Mouse (Mus musculus) limb, embryonic 13.5 days (tissue): ENCODE data around the gene Wdr95. TPM values are rescaled to one million over a fixed set of nuclear protein-coding genes. Genes with fewer than 3 reads are reported as not detected.

Source experiments
- ATAC-seq: fragments of 200-750 bp; cut with Nextera tagmentation; 2 replicates; pipeline ENCODE4 v1.8.0; 2017; ENCODE audit warnings: low read depth, moderate number of reproducible peaks, moderate TSS enrichment; ENCODE audit not compliant: low FRiP score
- H3K27ac ChIP-seq: fragments of 300-500 bp; sonication (generic); 2 replicates; pipeline ENCODE4 v1.5.1; 2015; ENCODE audit warnings: inconsistent platforms, mild to moderate bottlenecking, moderate library complexity
- H3K27me3 ChIP-seq: fragments of 300-500 bp; sonication (generic); 2 replicates; pipeline ENCODE4 v1.6.1; 2015; ENCODE audit warnings: mild to moderate bottlenecking, inconsistent platforms
- H3K36me3 ChIP-seq: fragments of 300-500 bp; sonication (generic); 2 replicates; pipeline ENCODE4 v1.6.1; 2015; ENCODE audit warnings: inconsistent platforms, mild to moderate bottlenecking, moderate library complexity
- H3K4me1 ChIP-seq: fragments of 300-500 bp; sonication (generic); 2 replicates; pipeline ENCODE4 v1.6.1; 2015; ENCODE audit warnings: inconsistent platforms
- H3K4me2 ChIP-seq: fragments of 300-500 bp; sonication (generic); replicated peaks from 2 replicates; pipeline ENCODE4 v1.6.1; 2015; ENCODE audit warnings: inconsistent platforms, mild to moderate bottlenecking, moderate library complexity
- H3K4me3 ChIP-seq: fragments of 300-500 bp; sonication (generic); 2 replicates; pipeline ENCODE4 v1.5.1; 2015; ENCODE audit warnings: moderate library complexity, mild to moderate bottlenecking, inconsistent platforms
- H3K9ac ChIP-seq: fragments of 300-500 bp; sonication (generic); 2 replicates; pipeline ENCODE4 v1.6.1; 2015; ENCODE audit warnings: mild to moderate bottlenecking, inconsistent platforms
- H3K9me3 ChIP-seq: fragments of 300-500 bp; sonication (generic); 2 replicates; pipeline ENCODE4 v1.6.1; 2016; ENCODE audit warnings: inconsistent platforms
- WGBS: fragments of 180-500 bp; shearing (Covaris S2); methylation state at CpG from one replicate; pipeline ENCODE4 v1.1.7; 2015; 5-methylcytosine and 5-hydroxymethylcytosine counted together
- polyA plus RNA-seq: library from polyadenylated mRNA; unstranded; fragments of >200 nt; fragmentation: Nextera tagmentation; extraction: Ambion mirVana; gene quantifications from 2 replicates; pipeline ENCODE4 v1.2.1, GENCODE M21; 2015

The Wdr95 gene
- polyA plus RNA-seq, result 0.08 and 0.34 TPM in 2 replicates

GRCm38 (mm10) chr5:149527999-149528729, at the start of gene Wdr95:
Gene Wdr95 (plus strand): TSS chr5:149528679.
- WGBS, result 13% methylated on average over 29 of the region's 29 CpGs
- no peaks in the 10 kb centered on the region for H3K36me3 ChIP-seq
- ATAC-seq, result peak; percentile 30; the same call in 1 of the 2 replicates
- peak within 1 kb of the TSS; percentile 59 for H3K4me2 ChIP-seq
- H3K9ac ChIP-seq, result peak within 1 kb of the TSS; percentile 31; the same call in 1 of the 2 replicates
- H3K4me3 ChIP-seq, result peak within 1 kb of the TSS; percentile 22
- H3K27me3 ChIP-seq, result 0 out of 2 replicates have a peak, but pooled peaks cover 3% of the 10 kb centered on the region
- peaks cover 25% of the 10 kb centered on the region for H3K4me1 ChIP-seq
- H3K9me3 ChIP-seq, result no peaks in the 10 kb centered on the region
- peak within 1 kb of the TSS; percentile 28; the same call in 1 of the 2 replicates for H3K27ac ChIP-seq

GRCm38 (mm10) chr5:149481920-149482319, 46.6 kb upstream of the Wdr95 start:
- H3K4me1 ChIP-seq, result no peaks in the 10 kb centered on the region
- H3K4me2 ChIP-seq, result no peak overlapping the region
- H3K9me3 ChIP-seq, result peaks cover 10% of the 10 kb centered on the region; the same call in 1 of the 2 replicates
- H3K27ac ChIP-seq, result no peak overlapping the region
- WGBS, result 78% methylated on average over 7 of the region's 7 CpGs
- no peak for ATAC-seq
- no peaks in the 10 kb centered on the region for H3K27me3 ChIP-seq
- no peak overlapping the region for H3K9ac ChIP-seq
- H3K36me3 ChIP-seq, result no peaks in the 10 kb centered on the region
- no peak overlapping the region for H3K4me3 ChIP-seq

GRCm38 (mm10) chr5:149483321-149484052, 45.0 kb upstream of the Wdr95 start:
- ATAC-seq, result no peak
- H3K9me3 ChIP-seq, result peaks cover 4% of the 10 kb centered on the region; the same call in 1 of the 2 replicates
- 66% methylated on average over 12 of the region's 12 CpGs for WGBS
- no peak overlapping the region for H3K9ac ChIP-seq
- 0 out of 2 replicates have a peak, but pooled peaks cover 4% of the 10 kb centered on the region for H3K4me1 ChIP-seq
- H3K27ac ChIP-seq, result no peak overlapping the region
- no peaks in the 10 kb centered on the region for H3K36me3 ChIP-seq
- no peak overlapping the region for H3K4me3 ChIP-seq
- no peak overlapping the region for H3K4me2 ChIP-seq
- H3K27me3 ChIP-seq, result no peaks in the 10 kb centered on the region

- WGBS, result 84% methylated on average over 12 of the region's 12 CpGs
- ATAC-seq, result no peak
- Histone ChIP-seq H3K4me3 (no peak overlapping the region), H3K27ac (no peak overlapping the region), H3K9me3 (peaks cover 4% of the 10 kb centered on the region; the same call in 1 of the 2 replicates), H3K4me1 (peaks cover 11% of the 10 kb centered on the region), H3K36me3 (no peaks in the 10 kb centered on the region), H3K27me3 (no peaks in the 10 kb centered on the region), H3K9ac (no peak overlapping the region), H3K4me2 (no peak overlapping the region)
Measured at GRCm38 (mm10) chr5:149484270-149484669, 44.2 kb upstream of the Wdr95 start.

GRCm38 (mm10) chr5:149485447-149485846, 43.0 kb upstream of the Wdr95 start:
- Histone ChIP-seq H3K27ac (no peak overlapping the region), H3K36me3 (no peaks in the 10 kb centered on the region), H3K4me1 (peaks cover 12% of the 10 kb centered on the region), H3K27me3 (no peaks in the 10 kb centered on the region), H3K9me3 (peaks cover 4% of the 10 kb centered on the region; the same call in 1 of the 2 replicates), H3K9ac (no peak overlapping the region), H3K4me3 (no peak overlapping the region), H3K4me2 (no peak overlapping the region)
- 85% methylated on average over 6 of the region's 6 CpGs for WGBS
- ATAC-seq, result no peak

- WGBS, result 34% methylated on average over 11 of the region's 11 CpGs
- no peaks in the 10 kb centered on the region for H3K27me3 ChIP-seq
- no peaks in the 10 kb centered on the region for H3K9me3 ChIP-seq
- no peak overlapping the region for H3K4me3 ChIP-seq
- H3K4me2 ChIP-seq, result no peak overlapping the region
- H3K4me1 ChIP-seq, result peaks cover 12% of the 10 kb centered on the region
- no peaks in the 10 kb centered on the region for H3K36me3 ChIP-seq
- no peak overlapping the region for H3K9ac ChIP-seq
- no peak for ATAC-seq
- H3K27ac ChIP-seq, result no peak overlapping the region
Measured at GRCm38 (mm10) chr5:149488360-149489021, 40.0 kb upstream of the Wdr95 start.

GRCm38 (mm10) chr5:149489136-149489535, 39.3 kb upstream of the Wdr95 start:
- ATAC-seq, result no peak
- Histone ChIP-seq H3K27ac (no peak overlapping the region), H3K4me2 (0 out of 2 replicates have a peak overlapping the region, but pooled peaks have one; percentile 1)

GRCm38 (mm10) chr5:149490275-149490674, 38.2 kb upstream of the Wdr95 start:
- no peak for ATAC-seq
- WGBS, result 61% methylated on average over 15 of the region's 15 CpGs
- no peak overlapping the region for H3K4me2 ChIP-seq

More at GRCm38 (mm10) chr5:149489136-149489535, 39.3 kb upstream of the Wdr95 start:
- peaks cover 12% of the 10 kb centered on the region for H3K4me1 ChIP-seq
- H3K27me3 ChIP-seq, result no peaks in the 10 kb centered on the region
- no peaks in the 10 kb centered on the region for H3K9me3 ChIP-seq
- WGBS, result 68% methylated on average over 11 of the region's 11 CpGs
- H3K36me3 ChIP-seq, result no peaks in the 10 kb centered on the region
- H3K9ac ChIP-seq, result no peak overlapping the region
- no peak overlapping the region for H3K4me3 ChIP-seq

GRCm38 (mm10) chr5:149495655-149496054, 32.8 kb upstream of the Wdr95 start:
- Histone ChIP-seq H3K27ac (no peak overlapping the region), H3K4me2 (no peak overlapping the region), H3K27me3 (no peaks in the 10 kb centered on the region), H3K4me1 (0 out of 2 replicates have a peak, but pooled peaks cover 3% of the 10 kb centered on the region), H3K9ac (no peak overlapping the region), H3K4me3 (no peak overlapping the region), H3K36me3 (no peaks in the 10 kb centered on the region), H3K9me3 (no peaks in the 10 kb centered on the region)
- WGBS, result 36% methylated on average over 6 of the region's 6 CpGs
- ATAC-seq, result no peak

More at GRCm38 (mm10) chr5:149490275-149490674, 38.2 kb upstream of the Wdr95 start:
- Histone ChIP-seq H3K9ac (no peak overlapping the region), H3K4me1 (peaks cover 12% of the 10 kb centered on the region), H3K36me3 (no peaks in the 10 kb centered on the region), H3K27me3 (no peaks in the 10 kb centered on the region), H3K4me3 (no peak overlapping the region), H3K9me3 (no peaks in the 10 kb centered on the region), H3K27ac (no peak overlapping the region)

- H3K27me3 ChIP-seq, result no peaks in the 10 kb centered on the region
- H3K4me3 ChIP-seq, result no peak overlapping the region
- no peaks in the 10 kb centered on the region for H3K9me3 ChIP-seq
- H3K36me3 ChIP-seq, result no peaks in the 10 kb centered on the region
- no peak overlapping the region for H3K4me2 ChIP-seq
- no peak for ATAC-seq
- H3K27ac ChIP-seq, result no peak overlapping the region
- 0 out of 2 replicates have a peak, but pooled peaks cover 3% of the 10 kb centered on the region for H3K4me1 ChIP-seq
- no peak overlapping the region for H3K9ac ChIP-seq
- 65% methylated on average over 12 of the region's 12 CpGs for WGBS
Measured at GRCm38 (mm10) chr5:149496401-149497066, 31.9 kb upstream of the Wdr95 start.

- H3K27me3 ChIP-seq, result no peaks in the 10 kb centered on the region
- WGBS, result 53% methylated on average over 4 of the region's 4 CpGs
- H3K9me3 ChIP-seq, result no peaks in the 10 kb centered on the region
- H3K27ac ChIP-seq, result no peak overlapping the region
- no peak overlapping the region for H3K4me2 ChIP-seq
- H3K4me1 ChIP-seq, result 0 out of 2 replicates have a peak, but pooled peaks cover 3% of the 10 kb centered on the region
- no peaks in the 10 kb centered on the region for H3K36me3 ChIP-seq
- no peak overlapping the region for H3K9ac ChIP-seq
- H3K4me3 ChIP-seq, result no peak overlapping the region
- no peak for ATAC-seq
Measured at GRCm38 (mm10) chr5:149499936-149500335, 28.5 kb upstream of the Wdr95 start.
